Mouse (Mus musculus): ENCODE results near the gene Cyp2t4.

Cyp2t4 gene

DNA sequence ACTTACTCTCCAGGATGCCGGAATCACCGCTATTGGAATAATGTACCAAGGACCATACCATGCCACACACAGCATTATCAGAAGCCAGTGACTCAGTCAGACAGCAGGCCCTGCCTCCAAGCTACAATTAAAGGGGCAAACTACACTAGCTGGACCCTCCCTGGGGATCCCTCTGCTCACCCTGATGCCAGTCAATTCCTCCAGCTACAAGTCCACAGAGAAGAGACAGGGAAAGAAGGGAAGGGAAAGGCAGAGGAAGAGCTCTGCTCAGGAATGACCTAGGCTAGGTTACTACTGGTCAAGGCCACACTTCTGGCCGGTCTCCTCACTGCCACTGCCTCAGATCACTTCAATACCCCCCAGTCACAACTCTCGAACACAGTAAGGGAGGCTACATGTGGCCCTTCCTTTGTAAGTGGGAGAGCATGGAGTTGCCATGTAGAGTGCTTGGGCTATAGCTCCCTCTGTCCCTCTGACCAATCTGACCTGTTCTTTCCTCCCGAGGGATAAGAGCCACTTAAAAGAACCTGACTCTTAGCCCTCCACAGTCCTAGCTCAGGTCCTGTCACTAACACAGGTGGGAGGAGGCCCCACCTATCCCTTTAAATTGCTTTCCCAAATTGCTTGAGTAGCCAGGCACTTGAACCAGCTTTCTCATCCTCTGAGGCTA, 9.4 kb downstream of the Cyp2t4 start:
- DNase-seq = no peak

GRCm38 (mm10) chr7:27163450-27163805, 9.9 kb downstream of the Cyp2t4 start:
- DNase-seq = no peak

DNA sequence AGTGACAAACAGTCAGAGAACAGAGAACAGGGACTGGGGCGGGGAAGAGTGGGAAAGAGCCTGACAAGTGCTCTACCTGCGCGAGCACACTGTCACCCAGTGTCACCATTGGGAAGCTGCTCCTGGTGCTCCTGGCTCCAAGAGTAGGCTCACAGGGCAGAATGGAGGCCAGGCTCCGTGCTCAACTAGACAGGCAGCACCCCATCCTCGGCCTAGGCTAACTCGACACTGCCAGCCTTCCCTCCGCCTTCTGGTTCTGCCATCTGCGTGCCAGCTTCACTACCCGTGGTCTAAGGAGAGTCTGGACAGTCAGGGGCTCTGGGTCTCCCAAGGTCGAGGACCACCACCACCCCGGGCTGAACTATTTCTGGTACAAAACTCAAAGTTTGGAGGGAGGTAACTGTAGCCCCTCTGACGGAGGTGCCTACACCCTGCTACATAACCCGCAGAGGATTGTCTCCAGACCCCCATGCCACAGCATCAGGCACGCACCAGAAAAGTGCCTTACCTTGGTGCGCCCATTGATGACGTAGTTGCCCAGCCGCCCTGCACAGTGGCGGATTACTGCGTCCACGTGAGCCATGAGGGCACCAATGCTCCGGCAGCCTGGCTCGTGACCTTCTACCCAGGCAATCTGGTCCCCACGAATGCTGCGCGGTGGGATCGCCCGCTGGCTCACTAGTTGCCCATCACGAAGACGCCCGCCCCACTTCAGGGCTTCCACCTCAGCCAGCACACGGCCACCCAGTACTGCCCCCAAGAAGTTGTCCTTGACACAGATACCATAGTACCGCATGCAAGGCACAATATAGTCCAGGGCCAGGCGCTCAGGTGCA, 10.8 kb downstream of the Cyp2t4 start:
- DNase-seq = peak; percentile 51

DNA sequence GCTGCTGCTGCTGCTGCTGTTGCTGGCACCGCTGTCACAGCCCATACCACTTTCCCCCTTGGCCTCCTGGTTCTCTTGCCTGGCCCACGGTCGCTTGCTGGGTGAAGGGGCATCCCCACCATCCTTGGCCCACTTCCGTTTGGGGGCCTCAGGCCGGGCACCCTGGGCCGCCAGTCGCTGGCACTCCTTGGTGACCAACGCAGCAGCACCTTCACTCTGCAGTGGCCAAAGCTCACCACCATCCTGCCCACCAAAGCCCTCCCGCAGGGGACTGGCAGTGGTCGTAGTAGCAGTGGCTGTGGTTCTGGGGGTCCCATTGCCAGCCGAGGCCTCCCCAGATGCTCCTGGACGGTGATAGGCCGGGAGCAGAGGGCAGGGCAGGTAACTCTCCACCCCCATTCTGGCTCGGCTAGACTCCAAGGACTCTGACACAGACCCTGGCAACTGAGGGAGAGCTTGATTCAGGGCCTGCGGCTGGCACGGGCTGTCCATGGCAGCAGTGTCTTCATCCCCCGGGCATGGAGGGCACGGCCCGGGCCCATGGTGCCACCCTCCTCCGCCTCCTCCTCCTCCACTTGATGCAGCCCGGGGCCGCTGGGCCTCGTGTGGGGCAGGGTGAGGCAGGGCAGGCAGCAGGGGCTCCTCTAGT, 11.6 kb downstream of the Cyp2t4 start:
- no peak for DNase-seq

DNA sequence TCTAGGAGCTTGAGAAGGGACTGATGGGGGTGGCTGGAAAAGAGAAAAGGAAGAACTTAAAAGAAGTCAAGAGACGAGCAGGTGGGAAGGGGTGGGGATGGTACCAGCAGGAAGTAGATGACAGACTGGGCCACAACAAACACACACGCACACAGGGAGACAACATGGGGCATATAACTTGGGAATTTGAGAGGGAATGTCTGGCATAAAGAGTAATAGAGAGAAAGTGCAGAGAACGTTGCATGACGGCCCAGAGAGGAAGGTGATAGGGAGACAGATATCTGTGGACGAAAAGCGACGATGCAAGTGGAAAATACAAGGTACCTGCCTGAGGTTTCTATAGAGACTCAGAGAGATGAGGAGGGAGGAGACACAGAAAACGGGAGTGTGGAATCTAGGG, 12.2 kb downstream of the Cyp2t4 start:
- DNase-seq = no peak

DNA sequence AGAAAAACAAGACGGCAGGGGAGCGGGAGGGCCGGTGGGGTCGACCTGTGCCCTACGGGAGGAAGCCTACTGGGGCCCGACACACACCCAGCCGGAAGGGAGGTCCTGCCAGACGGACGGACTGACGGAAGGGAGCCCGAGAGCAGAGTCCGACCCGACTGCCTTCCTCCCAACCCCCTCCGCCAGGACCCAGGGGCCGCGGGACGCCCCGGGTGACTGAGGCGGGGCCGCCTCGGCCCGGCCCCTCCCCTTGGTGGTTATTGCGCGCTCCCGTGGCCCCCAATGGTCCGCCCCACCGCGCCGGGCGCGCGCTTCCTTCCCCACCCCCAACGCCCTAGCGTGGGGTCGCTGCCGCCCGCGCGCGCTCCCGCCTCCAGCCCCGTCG, 12.7 kb downstream of the Cyp2t4 start:
- DNase-seq = peak; percentile 79

DNA sequence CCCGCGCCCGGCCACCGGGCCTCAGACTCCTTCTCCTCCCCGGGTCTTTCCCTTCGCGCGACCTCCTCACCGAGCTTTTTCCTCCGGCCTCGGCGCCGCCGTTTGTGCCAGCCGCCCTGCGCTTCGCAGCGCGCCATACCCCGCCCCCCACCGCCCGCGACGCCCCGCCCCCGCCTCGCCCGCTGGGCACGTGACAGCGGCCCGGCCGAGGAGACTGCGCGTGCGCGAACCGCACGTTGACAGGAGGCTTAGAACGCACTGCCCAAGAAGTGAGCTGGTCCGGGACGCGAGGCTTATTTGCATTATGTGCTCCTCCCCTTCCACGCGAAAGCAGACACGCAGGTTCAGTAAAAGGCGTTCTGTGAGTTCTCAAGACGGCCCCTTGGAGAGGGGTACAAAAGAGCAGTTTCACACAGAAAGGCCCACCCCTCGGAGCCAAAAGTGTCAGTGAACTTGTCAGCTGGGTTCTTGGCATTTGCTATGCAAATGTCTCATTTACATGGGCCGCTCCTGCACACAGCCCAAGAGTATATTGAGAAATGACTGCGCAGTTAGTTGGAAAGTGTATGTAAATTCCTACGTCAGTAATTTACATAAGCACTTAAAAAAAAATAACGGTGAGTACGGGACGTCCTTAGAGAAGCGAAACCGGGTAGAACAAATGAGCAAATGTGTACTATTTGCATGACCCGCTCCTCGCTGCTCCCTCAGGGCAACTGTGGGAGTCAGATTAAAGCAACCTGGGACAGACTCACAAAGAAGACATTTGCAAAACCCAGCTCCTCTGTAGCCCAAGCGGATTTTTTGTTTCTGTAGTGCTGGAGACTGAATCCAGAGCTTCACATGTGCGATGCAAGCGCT, 13.3 kb downstream of the Cyp2t4 start, which contains the start of gene Egln2:
Gene Egln2, minus strand, starts transcription at position 189 of the 861 bp plus-strand sequence.
- DNase-seq = peak; percentile 98

DNA sequence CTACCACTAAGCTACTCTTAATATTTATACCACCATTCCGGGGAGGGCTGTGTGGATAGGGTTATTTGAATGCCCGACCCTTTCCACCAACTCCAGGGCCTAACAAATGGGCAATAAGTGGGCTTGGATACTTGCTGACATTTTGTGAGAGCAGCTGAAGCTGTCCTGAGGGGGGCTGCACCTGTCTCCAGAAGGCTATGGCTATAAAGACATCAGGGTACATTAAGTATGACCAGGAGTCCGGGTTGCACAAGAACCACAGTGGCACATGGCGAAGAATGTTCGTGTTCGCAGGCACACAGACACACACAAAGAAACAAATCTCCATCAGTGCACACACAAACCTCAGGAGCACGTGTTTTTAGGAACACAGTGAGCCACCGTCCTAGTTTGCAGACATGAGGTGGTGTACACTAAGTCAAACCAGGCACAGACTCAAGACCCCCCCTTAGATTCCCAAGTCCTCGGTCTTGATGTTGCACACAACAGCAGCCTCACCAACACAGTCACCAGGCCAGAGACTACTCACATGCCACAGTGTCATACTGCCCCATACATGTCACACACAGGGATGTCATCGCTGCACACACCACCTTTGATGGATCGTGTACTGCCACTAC, 14.1 kb downstream of the Cyp2t4 start:
- no peak for DNase-seq

GRCm38 (mm10) chr7:27168371-27168770, 14.9 kb downstream of the Cyp2t4 start:
- DNase-seq = no peak

GRCm38 (mm10) chr7:27170981-27171380, 17.5 kb downstream of the Cyp2t4 start:
- no peak for DNase-seq

DNA sequence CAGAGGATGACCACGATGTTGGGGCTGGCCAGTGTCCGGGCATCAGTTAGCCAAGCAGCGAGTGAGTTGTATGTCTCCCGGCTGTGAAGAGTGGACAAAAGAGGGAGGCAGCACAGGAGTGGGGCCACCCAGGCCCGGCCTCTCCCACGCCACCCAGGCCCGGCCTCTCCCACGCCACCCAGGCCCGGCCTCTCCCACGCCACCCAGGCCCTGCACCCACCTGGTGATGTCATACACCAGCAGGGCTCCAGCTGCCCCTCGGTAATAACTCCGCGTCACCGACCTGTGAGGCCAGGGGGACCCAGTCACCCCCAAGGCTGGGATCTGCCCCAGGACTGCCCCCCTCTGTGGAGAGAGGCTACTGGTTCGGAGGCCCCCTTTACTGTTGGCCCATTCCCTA, 21.0 kb downstream of the Cyp2t4 start:
- no peak for DNase-seq

GRCm38 (mm10) chr7:27174896-27175295, 21.4 kb downstream of the Cyp2t4 start:
- DNase-seq = no peak

- no peak for DNase-seq
Observed at GRCm38 (mm10) chr7:27177942-27178323, 24.4 kb downstream of the Cyp2t4 start.

DNA sequence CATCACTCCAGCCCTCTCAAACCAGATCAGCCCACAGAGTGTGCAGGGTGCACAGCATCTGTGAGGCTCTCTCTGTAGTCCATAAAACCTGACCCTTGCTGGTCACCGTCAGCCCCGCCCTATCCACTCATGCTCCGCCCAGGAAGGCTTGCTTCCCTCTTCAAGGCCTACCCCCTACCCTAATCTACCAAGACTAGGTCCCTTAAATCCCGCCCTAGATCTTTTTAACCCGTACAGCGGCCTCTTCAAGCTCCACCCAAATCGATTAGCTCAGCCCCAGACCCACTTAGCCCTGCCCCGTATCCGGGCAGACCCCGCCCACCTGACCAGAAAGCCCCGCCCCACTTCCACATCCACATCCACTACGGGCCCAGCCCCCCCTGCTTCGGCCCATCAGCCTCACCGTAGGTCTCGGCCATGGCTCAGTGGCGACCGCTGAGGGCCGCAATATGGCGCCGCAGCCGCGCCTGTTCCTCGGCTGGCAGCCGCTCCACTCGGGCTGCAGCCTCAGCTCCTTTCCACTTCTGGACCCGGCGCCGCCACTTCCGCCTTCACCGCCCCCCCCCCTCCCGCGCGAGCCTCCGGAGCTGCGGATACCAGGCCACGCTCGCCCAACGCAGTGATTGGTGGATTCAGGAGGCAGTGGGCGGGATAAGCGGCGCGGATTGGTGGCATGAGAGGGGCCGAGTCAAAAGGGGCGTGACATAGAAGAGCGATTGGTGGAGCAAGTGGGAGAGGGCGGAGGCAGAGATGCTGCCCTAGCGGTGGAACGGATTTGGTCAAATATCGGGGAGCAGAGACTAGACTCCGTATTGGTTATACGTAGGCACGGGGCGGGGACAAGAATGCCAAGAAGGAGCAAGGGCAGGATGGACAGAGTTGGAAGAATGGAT, 25.1 kb downstream of the Cyp2t4 start, which contains the start of gene Rab4b:
Gene Rab4b, minus strand, starts transcription at position 573 of the 893 bp plus-strand sequence.
- DNase-seq = peak; percentile 98

- no peak for DNase-seq
Observed at GRCm38 (mm10) chr7:27179217-27179918, 25.9 kb downstream of the Cyp2t4 start.

DNA sequence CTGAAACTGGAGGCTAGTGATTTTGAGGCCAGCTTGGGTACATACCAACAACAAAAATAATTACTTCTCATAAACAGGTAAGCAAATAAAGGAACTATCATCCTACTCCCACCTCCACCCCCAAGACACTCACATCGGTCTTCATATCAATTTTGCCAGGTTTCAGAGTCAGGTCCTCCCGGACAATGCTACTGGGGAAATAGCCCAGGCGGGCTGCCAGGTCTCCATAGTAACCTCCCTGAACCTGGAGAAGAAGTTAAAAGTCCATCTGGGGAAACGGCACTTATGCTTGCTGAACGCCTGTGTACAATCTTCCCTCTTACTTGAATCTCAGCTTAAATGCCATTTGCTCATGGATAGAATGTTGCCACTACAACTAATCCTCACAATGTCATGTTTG, 26.5 kb downstream of the Cyp2t4 start:
- no peak for DNase-seq

GRCm38 (mm10) chr7:27180837-27181695, 27.6 kb downstream of the Cyp2t4 start, which contains the start of the genes Gm21983 and Mia:
TSS of gene Gm21983 (minus strand) at chr7:27181086.
TSS of gene Mia (minus strand) at chr7:27181157.
- DNase-seq = no peak

DNA sequence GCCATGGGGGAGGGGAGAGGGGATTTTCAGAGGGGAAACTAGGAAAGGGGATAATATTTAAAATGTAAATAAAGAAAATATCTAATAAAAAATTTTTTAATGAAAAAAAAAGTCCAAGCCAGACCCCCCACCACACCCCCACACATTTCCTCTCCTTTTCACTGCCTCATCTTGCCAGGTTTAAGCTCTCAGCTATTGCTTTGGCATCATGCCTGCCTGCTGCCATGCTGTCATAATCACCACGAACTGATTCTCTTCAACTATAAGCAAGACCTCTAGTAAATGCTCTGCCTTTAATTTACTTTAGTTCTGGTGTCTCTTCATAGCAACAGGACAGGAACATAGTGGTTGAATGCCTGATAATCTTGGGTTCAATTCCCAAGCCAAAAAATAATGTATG, 29.0 kb downstream of the Cyp2t4 start:
- no peak for DNase-seq

DNA sequence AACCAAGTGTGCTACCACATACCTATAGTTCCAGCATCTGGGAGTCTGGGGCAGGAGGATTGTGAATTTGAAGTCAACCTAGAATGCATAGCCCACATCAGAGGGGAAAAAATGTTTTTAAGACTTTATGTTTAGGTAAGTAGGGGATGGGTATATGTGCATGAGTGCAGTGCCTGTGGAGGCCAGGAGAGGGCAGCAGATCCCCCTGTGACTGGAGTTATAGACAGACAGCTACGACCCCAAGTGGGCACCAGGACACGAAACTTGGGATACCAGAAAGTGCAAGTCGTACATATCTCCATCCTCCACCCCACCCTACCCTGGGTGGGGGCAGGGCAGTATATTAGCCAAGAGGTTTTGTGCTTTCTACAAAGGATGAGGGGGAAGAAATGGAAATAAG, 31.4 kb downstream of the Cyp2t4 start:
- DNase-seq = no peak

- DNase-seq = no peak
Observed at GRCm38 (mm10) chr7:27185986-27186385, 32.5 kb downstream of the Cyp2t4 start.

All from right cerebral cortex, postnatal 14 days (tissue).